In the genomic region with DNA sequence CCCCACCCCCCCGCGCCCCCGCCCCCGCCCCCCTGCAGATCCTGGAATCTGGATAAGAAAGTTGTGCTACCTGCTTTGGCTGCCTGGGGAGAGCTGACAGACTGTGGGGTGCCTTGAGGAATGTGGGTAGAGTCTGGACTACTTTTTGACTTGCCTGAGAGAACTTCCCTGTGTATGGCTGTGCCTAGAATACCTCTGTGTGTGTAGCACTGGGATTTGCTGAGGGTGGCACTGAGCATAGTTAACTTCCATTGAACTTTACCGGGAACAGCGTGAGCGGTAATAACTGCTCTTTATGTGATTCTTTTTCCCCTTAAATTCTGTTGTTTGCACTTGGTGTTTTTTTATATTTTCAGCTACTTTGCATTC, we compare ENCODE assay signal across 10 mouse cellular contexts.
DNase-seq lines count a peak whose midpoint lies in the region; ATAC-seq and TF ChIP-seq lines count a peak whose summit lies in the region.
"Had no signal": no experiment of that assay in that cellular context is flagged by ENCODE, and none has a peak within 500 bp of the region (broad histone marks: within the 10 kb centered on the region; RNA-seq: fewer than 3 reads in every experiment).

No protein-coding gene starts in this region.

- H3K9ac ChIP-seq in heart, embryonic 16.5 days (ENCODE audit: low read length) = no peak overlapping the region; the same call in 1 of the 2 replicates
- no peak overlapping the region for H3K9ac ChIP-seq in limb, embryonic 14.5 days (ENCODE audit: low read depth, low read length, severe bottlenecking)

- no peaks in the 10 kb centered on the region for H3K9me3 ChIP-seq in heart, embryonic 16.5 days (replicated peaks; ENCODE audit: control insufficient read depth, low read length)
- no peaks in the 10 kb centered on the region for H3K9me3 ChIP-seq in E14TG2a.4 (ENCODE audit: low read length)
- no peaks in the 10 kb centered on the region for H3K9me3 ChIP-seq in embryonic facial prominence, embryonic 10.5 days
- no peaks in the 10 kb centered on the region for H3K9me3 ChIP-seq in limb, embryonic 14.5 days (ENCODE audit: control insufficient read depth, low read length)

- DNase-seq in heart, adult 8-10 months (ENCODE audit: low spot score) = no peak
- DNase-seq in embryonic facial prominence, embryonic 10.5 days (ENCODE audit: low spot score) = no peak
- DNase-seq in limb, embryonic 14.5 days (ENCODE audit: low spot score) = no peak
- no peak for DNase-seq in thymus, postnatal 10 days (ENCODE audit: low spot score in 2 of 2)
- no peak for DNase-seq in spleen, postnatal 36 days (ENCODE audit: low spot score in 2 of 2)
- no peak for DNase-seq in gastrocnemius, postnatal 25 days
- DNase-seq: cerebellum, adult 18-20 months had no signal

- no peak overlapping the region for H3K27ac ChIP-seq in heart, embryonic 16.5 days (ENCODE audit: low read length)
- no peak overlapping the region for H3K27ac ChIP-seq in embryonic facial prominence, embryonic 10.5 days (replicated peaks)
- H3K27ac ChIP-seq in limb, embryonic 14.5 days (replicated peaks; ENCODE audit: low read depth, low read length) = no peak overlapping the region

- no peaks in the 10 kb centered on the region for H3K27me3 ChIP-seq in heart, embryonic 16.5 days (ENCODE audit: control insufficient read depth, insufficient read depth, low read length)
- H3K27me3 ChIP-seq in E14TG2a.4 (ENCODE audit: insufficient read depth, low read length) = no peaks in the 10 kb centered on the region
- H3K27me3 ChIP-seq in embryonic facial prominence, embryonic 10.5 days (replicated peaks; ENCODE audit: low read depth, poor library complexity, severe bottlenecking) = no peaks in the 10 kb centered on the region
- H3K27me3 ChIP-seq in limb, embryonic 14.5 days (ENCODE audit: control insufficient read depth, insufficient read depth, low read length) = no peaks in the 10 kb centered on the region

- 15% methylated on average over 7 of the region's 7 CpGs for WGBS in heart, embryonic 16.5 days
- 18% methylated on average over 7 of the region's 7 CpGs for WGBS in embryonic facial prominence, embryonic 10.5 days
- WGBS in limb, embryonic 14.5 days = 12% methylated on average over 7 of the region's 7 CpGs

- no peaks in the 10 kb centered on the region for H3K36me3 ChIP-seq in heart, embryonic 16.5 days (ENCODE audit: control insufficient read depth, insufficient read depth)
- no peaks in the 10 kb centered on the region for H3K36me3 ChIP-seq in E14TG2a.4 (ENCODE audit: insufficient read depth, low read length)
- no peaks in the 10 kb centered on the region for H3K36me3 ChIP-seq in embryonic facial prominence, embryonic 10.5 days (replicated peaks)
- H3K36me3 ChIP-seq in limb, embryonic 14.5 days (ENCODE audit: control insufficient read depth, insufficient read depth, low read length) = no peaks in the 10 kb centered on the region

- ATAC-seq in heart, embryonic 16.5 days (replicated peaks; ENCODE audit: extremely low read depth, insufficient read depth, low FRiP score) = no peak
- ATAC-seq in limb, embryonic 14.5 days (ENCODE audit: low FRiP score, low read depth) = no peak
- ATAC-seq: inflammation-experienced regulatory T-cells, adult 6 months had no signal

- TF ChIP-seq CTCF in E14TG2a.4 (conservative IDR thresholded peaks at IDR 0.05; ENCODE audit: low read length) = no peak

- TF ChIP-seq POLR2A in limb, embryonic 14.5 days (IDR thresholded peaks at IDR 0.05; ENCODE audit: borderline replicate concordance, extremely low read depth, insufficient read depth, insufficient read length) = no peak

- peak overlapping the region; percentile 55 for H3K4me2 ChIP-seq in heart, embryonic 16.5 days (ENCODE audit: low read depth, low read length)
- peak overlapping the region; percentile 33 for H3K4me2 ChIP-seq in limb, embryonic 14.5 days (replicated peaks; ENCODE audit: low read depth, low read length, severe bottlenecking)

- peaks cover 36% of the 10 kb centered on the region for H3K4me1 ChIP-seq in heart, embryonic 16.5 days (ENCODE audit: control insufficient read depth, insufficient read depth, low read length)
- peaks cover 46% of the 10 kb centered on the region for H3K4me1 ChIP-seq in E14TG2a.4 (replicated peaks; ENCODE audit: low read depth, low read length)
- peaks cover 35% of the 10 kb centered on the region for H3K4me1 ChIP-seq in embryonic facial prominence, embryonic 10.5 days
- H3K4me1 ChIP-seq in limb, embryonic 14.5 days (ENCODE audit: control insufficient read depth, insufficient read depth, low read length) = peaks cover 29% of the 10 kb centered on the region

- no peak overlapping the region; the same call in 1 of the 2 replicates for H3K4me3 ChIP-seq in heart, embryonic 16.5 days (ENCODE audit: low read length)
- H3K4me3 ChIP-seq in E14TG2a.4 (replicated peaks; ENCODE audit: low read length) = peak overlapping the region; percentile 69
- H3K4me3 ChIP-seq in embryonic facial prominence, embryonic 10.5 days = peak overlapping the region; percentile 40
- no peak overlapping the region for H3K4me3 ChIP-seq in limb, embryonic 14.5 days (replicated peaks; ENCODE audit: low read length)

Comparison
In these comparisons a context has a peak if more than half of its experiments do, and no peak if none do; other contexts are left out.
1. H3K4me3 ChIP-seq: peak in E14TG2a.4 (single experiment) and embryonic facial prominence, embryonic 10.5 days (single experiment); none in heart, embryonic 16.5 days (single experiment) and limb, embryonic 14.5 days (single experiment).